Mouse (Mus musculus) limb, embryonic 11.5 days (tissue): ENCODE data around the gene Thada. TPM values are rescaled to one million over a fixed set of nuclear protein-coding genes. Genes with fewer than 3 reads are reported as not detected.

Experiments used
- ATAC-seq: fragments of 200-750 bp; cut with Nextera tagmentation; 2 replicates; pipeline ENCODE4 v1.8.0; 2017; ENCODE audit warnings: low read depth; ENCODE audit not compliant: insufficient number of reproducible peaks, low FRiP score, low TSS enrichment
- DNase-seq: peaks from one replicate; pipeline ENCODE4 v3.0.0-alpha.2; 2015; ENCODE audit warnings: low spot score
- H3K27ac ChIP-seq: fragments of 300-500 bp; sonication (generic); replicated peaks from 2 replicates; pipeline ENCODE4 v1.5.1; 2014; ENCODE audit warnings: low read depth, mild to moderate bottlenecking, low read length
- H3K27me3 ChIP-seq: fragments of 300-500 bp; sonication (generic); 2 replicates; pipeline ENCODE4 v1.6.1; 2014; ENCODE audit warnings: mild to moderate bottlenecking, low read length, mixed read lengths; ENCODE audit not compliant: control insufficient read depth, insufficient read depth
- H3K36me3 ChIP-seq: fragments of 300-500 bp; sonication (generic); 2 replicates; pipeline ENCODE4 v1.6.1; 2014; ENCODE audit warnings: mild to moderate bottlenecking, low read length, moderate library complexity, mixed read lengths; ENCODE audit not compliant: control insufficient read depth, insufficient read depth
- H3K4me1 ChIP-seq: fragments of 300-500 bp; sonication (generic); 2 replicates; pipeline ENCODE4 v1.6.1; 2014; ENCODE audit warnings: low read length, mixed read lengths; ENCODE audit not compliant: control insufficient read depth, insufficient read depth
- H3K4me2 ChIP-seq: fragments of 300-500 bp; sonication (generic); 2 replicates; pipeline ENCODE4 v1.6.1; 2014; ENCODE audit warnings: low read depth, mild to moderate bottlenecking, moderate library complexity; ENCODE audit not compliant: severe bottlenecking
- H3K4me3 ChIP-seq: fragments of 300-500 bp; sonication (generic); 2 replicates; pipeline ENCODE4 v1.5.1; 2014; ENCODE audit warnings: low read depth, low read length
- H3K9ac ChIP-seq: fragments of 300-500 bp; sonication (generic); 2 replicates; pipeline ENCODE4 v1.6.1; 2014; ENCODE audit warnings: mild to moderate bottlenecking, low read length
- H3K9me3 ChIP-seq: fragments of 300-500 bp; sonication (generic); 2 replicates; pipeline ENCODE4 v1.6.1; 2016; ENCODE audit warnings: low read length; ENCODE audit not compliant: control insufficient read depth
- WGBS: fragments of 180-500 bp; shearing (Covaris S2); extraction: QIAGEN DNeasy Blood & Tissue Kit; methylation state at CpG from one replicate; pipeline ENCODE4 v1.1.7; 2014; 5-methylcytosine and 5-hydroxymethylcytosine counted together
- polyA plus RNA-seq: library from polyadenylated mRNA; unstranded; fragments of >200 nt; fragmentation: Nextera tagmentation; extraction: Ambion mirVana; gene quantifications from 2 replicates; pipeline ENCODE4 v1.2.1, GENCODE M21; 2014

Gene Thada
- polyA plus RNA-seq, 1 experiment from 2014 or later, result 12.6 TPM

DNA sequence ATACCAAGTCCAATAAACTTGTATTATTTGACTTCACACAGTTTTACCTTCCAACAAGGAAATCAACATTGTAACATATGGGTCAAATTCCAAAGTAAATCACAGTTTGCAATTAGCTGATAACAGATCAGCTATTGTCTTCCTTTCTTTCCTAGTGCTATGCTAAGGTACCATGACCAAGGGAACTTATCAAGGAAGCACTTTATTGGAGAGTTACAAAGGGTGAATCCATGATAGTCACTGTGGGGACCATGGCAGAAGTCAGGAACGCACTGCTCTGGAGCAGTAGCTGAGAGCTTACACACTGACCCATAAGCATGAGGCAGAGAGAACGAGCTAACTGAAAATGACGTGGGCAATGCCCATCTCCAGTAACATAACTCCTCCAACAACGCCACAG, 89.1 kb downstream of the Thada start:
- ATAC-seq, result no peak
- 93% methylated on average over 4 of the region's 4 CpGs for WGBS
- Histone ChIP-seq H3K4me2 (no peak overlapping the region), H3K36me3 (no peaks in the 10 kb centered on the region), H3K4me1 (peaks cover 12% of the 10 kb centered on the region), H3K27me3 (no peaks in the 10 kb centered on the region), H3K9ac (no peak overlapping the region), H3K4me3 (no peak overlapping the region), H3K9me3 (no peaks in the 10 kb centered on the region), H3K27ac (no peak overlapping the region)
- no peak for DNase-seq

DNA sequence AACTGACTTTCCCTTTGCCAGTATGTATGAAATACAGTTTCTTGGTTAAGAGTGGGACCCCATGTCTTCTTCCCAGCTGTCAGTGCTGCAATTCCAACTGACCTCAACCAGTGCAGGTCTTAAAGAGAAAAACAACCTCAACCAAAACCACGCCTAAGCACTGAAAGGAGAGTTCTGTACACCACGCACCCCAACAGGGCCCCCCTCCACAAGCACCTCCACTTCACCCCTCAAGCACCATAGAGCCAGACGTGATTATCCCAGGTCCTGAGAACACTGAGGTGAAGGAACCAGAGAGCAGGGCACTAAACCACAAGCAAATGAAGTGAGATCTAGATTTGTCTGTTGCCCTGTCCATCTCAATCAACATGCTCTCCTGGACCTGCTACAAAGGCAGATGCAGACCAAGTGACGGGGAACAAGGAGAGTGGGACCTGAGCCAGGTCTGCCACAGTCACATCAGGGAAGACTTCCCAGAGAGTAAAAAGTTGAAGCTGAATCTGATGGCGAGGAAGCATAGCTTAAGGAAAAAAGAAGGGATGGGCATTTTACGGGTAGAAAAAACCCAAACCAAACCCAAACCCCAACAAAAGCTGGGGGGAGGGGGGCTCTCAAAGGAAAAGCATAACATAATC, 93.5 kb downstream of the Thada start:
- ATAC-seq (no peak), DNase-seq (no peak)
- H3K27me3 ChIP-seq, result no peaks in the 10 kb centered on the region
- H3K9me3 ChIP-seq, result no peaks in the 10 kb centered on the region
- no peak overlapping the region for H3K9ac ChIP-seq
- peaks cover 36% of the 10 kb centered on the region for H3K4me1 ChIP-seq
- H3K27ac ChIP-seq, result no peak overlapping the region
- WGBS, result 71% methylated on average over 6 of the region's 6 CpGs
- H3K4me2 ChIP-seq, result 0 out of 2 replicates have a peak overlapping the region, but pooled peaks have one; percentile 3
- H3K4me3 ChIP-seq, result no peak overlapping the region
- H3K36me3 ChIP-seq, result no peaks in the 10 kb centered on the region

DNA sequence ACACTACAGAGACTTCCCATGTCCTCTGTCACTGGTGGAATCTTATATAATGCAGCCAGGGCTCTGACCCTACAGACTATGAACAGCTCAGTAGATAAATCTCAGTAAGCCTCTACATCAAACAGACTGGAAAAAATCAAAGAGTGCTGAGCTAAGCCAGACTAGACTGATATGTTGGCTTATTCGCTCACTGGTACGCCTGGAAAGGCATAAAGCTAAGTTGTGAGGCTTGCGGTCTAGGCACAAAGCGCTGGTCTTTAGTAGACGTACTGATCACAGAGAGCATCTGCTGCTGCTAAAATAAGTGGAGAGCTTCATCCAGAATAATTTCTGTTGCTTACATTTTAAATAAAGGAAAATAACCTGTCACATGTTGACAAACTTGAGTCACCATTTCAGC, 95.6 kb downstream of the Thada start:
- H3K4me1 ChIP-seq, result peaks cover 44% of the 10 kb centered on the region
- H3K4me3 ChIP-seq, result no peak overlapping the region
- H3K9me3 ChIP-seq, result no peaks in the 10 kb centered on the region
- DNase-seq, result no peak
- H3K36me3 ChIP-seq, result no peaks in the 10 kb centered on the region
- no peak overlapping the region for H3K4me2 ChIP-seq
- H3K27ac ChIP-seq, result peak overlapping the region; percentile 33; the same call in 1 of the 2 replicates
- no peak for ATAC-seq
- H3K27me3 ChIP-seq, result no peaks in the 10 kb centered on the region
- WGBS, result 54% methylated on average over 5 of the region's 5 CpGs
- no peak overlapping the region for H3K9ac ChIP-seq

DNA sequence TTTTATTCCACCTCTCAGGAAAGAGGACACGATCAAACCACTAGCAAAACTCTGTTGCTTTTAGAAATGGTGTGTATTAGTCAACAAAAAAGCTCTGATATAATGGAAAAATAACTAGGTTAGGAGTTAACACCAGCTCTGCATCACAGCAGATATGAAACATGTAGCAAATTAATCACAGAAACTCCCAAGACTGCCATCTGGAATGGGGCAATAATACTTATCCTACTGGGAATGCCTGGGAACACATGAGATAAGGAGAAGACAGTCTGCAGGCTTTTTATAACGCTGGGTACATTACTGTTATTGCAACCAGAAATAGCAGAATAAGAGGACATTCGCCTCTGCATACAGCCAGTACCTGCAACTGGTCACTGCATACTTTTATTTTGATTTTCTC, 96.2 kb downstream of the Thada start:
- Histone ChIP-seq H3K4me1 (peaks cover 50% of the 10 kb centered on the region), H3K27ac (0 out of 2 replicates have a peak overlapping the region, but pooled peaks have one; percentile 14), H3K27me3 (no peaks in the 10 kb centered on the region), H3K9ac (no peak overlapping the region), H3K9me3 (no peaks in the 10 kb centered on the region), H3K36me3 (no peaks in the 10 kb centered on the region), H3K4me2 (no peak overlapping the region), H3K4me3 (no peak overlapping the region)
- DNase-seq (no peak), ATAC-seq (no peak)
- WGBS, result 79% methylated on average over 3 of the region's 3 CpGs

GRCm38 (mm10) chr17:84368213-84369014, 97.6 kb downstream of the Thada start:
- DNase-seq (no peak), ATAC-seq (no peak)
- Histone ChIP-seq H3K4me3 (no peak overlapping the region), H3K36me3 (no peaks in the 10 kb centered on the region), H3K9me3 (no peaks in the 10 kb centered on the region), H3K27ac (no peak overlapping the region), H3K4me2 (no peak overlapping the region), H3K9ac (no peak overlapping the region), H3K4me1 (peaks cover 57% of the 10 kb centered on the region), H3K27me3 (no peaks in the 10 kb centered on the region)
- 77% methylated on average over 11 of the region's 11 CpGs for WGBS

DNA sequence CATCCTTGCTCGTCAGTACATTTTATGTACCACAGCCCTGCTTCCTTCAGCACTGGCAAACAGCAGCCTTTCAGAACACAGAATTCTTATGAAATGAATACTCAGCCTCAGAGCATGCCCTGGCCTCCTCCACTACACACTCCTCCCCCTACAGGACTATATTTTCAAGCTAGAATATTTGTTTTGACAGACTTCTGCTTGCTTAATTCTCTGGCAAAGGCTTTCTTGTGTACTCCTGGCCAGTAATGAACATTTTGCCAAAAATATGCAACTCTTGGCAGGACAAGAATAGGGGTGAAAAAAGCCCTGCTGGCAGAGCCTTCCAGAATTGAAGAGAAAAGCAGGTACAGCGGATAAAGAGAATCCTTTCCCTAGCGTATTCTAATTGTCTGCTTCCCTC, 98.3 kb downstream of the Thada start:
- Histone ChIP-seq H3K27me3 (no peaks in the 10 kb centered on the region), H3K36me3 (no peaks in the 10 kb centered on the region), H3K4me2 (no peak overlapping the region), H3K9ac (no peak overlapping the region), H3K9me3 (no peaks in the 10 kb centered on the region), H3K27ac (0 out of 2 replicates have a peak overlapping the region, but pooled peaks have one; percentile 23), H3K4me1 (peaks cover 58% of the 10 kb centered on the region), H3K4me3 (no peak overlapping the region)
- ATAC-seq (no peak), DNase-seq (no peak)
- WGBS, result 76% methylated on average over 3 of the region's 3 CpGs

DNA sequence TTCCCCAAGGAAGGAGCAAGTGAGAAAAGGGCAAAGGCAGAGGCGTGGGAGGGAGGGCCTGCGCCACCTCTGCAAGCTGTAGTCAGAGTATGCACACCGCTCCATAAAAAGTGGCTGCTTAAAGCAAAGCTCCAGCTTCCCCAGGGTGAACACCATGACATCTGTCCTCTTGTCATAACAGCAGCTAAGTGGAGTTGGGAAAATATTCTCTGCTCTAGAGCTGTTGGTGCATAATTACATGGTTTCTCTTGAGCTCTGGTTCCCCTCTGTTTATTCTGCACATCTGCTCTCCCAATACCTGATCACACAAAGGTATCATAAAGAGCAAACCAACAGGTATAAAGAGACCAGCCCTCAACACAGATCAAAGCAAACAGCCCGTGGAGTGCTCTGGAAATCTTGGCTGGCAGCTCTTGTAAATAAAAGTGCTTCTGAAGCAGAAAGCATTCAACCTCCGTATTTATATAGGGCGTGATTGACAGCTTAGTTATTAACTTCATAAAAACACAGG, 100.2 kb downstream of the Thada start:
- Histone ChIP-seq H3K9me3 (no peaks in the 10 kb centered on the region), H3K4me2 (no peak overlapping the region), H3K27ac (peak overlapping the region; percentile 91), H3K27me3 (no peaks in the 10 kb centered on the region), H3K4me3 (no peak overlapping the region), H3K4me1 (peaks cover 52% of the 10 kb centered on the region), H3K36me3 (no peaks in the 10 kb centered on the region; the same call in 1 of the 2 replicates), H3K9ac (no peak overlapping the region; the same call in 1 of the 2 replicates)
- ATAC-seq, result peak; percentile 83
- WGBS, result 14% methylated on average over 6 of the region's 6 CpGs
- peak; percentile 70 for DNase-seq

- Histone ChIP-seq H3K9me3 (no peaks in the 10 kb centered on the region), H3K27me3 (no peaks in the 10 kb centered on the region), H3K4me1 (peaks cover 46% of the 10 kb centered on the region), H3K36me3 (no peaks in the 10 kb centered on the region; the same call in 1 of the 2 replicates), H3K4me3 (no peak overlapping the region), H3K4me2 (no peak overlapping the region), H3K9ac (peak overlapping the region; percentile 30; the same call in 1 of the 2 replicates), H3K27ac (peak overlapping the region; percentile 91)
- WGBS, result 61% methylated on average over 9 of the region's 9 CpGs
- ATAC-seq (no peak), DNase-seq (no peak)
Observed at GRCm38 (mm10) chr17:84365006-84365716, 100.8 kb downstream of the Thada start.
